Mouse (Mus musculus): ENCODE results near the gene Cir1. TPM values are rescaled to one million over a fixed set of nuclear protein-coding genes. Genes with fewer than 3 reads are reported as not detected.

Cir1 gene
- polyA plus RNA-seq, 1 experiment from 2014 or later, result 23.4 TPM

DNA sequence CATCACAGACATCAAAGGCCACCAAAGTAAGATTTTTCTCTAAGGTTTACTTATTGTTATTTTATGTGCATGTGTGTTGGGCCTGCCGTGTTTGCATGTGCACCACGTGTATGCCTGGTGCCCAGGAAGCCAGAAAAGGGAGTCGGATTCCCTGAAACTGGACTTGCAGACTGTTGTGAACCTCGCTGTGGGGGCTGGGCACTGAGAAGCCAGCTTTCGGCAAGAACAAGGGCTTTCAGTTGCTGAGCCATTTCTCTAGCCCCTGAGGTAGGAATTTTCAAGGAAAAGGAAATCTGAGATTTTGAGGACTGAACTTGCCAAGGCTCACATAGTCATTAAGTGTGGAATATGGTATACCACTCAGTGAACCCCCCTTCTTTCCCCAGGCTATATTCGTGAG lies 34.6 kb upstream of the Cir1 start:
- H3K27me3 ChIP-seq (replicated peaks; ENCODE audit: control insufficient read depth, insufficient read depth, low read length), result no peaks in the 10 kb centered on the region
- H3K4me3 ChIP-seq (ENCODE audit: low read depth, low read length), result no peak overlapping the region
- no peaks in the 10 kb centered on the region for H3K36me3 ChIP-seq (ENCODE audit: control insufficient read depth, insufficient read depth, low read length)
- no peaks in the 10 kb centered on the region for H3K9me3 ChIP-seq (replicated peaks; ENCODE audit: control insufficient read depth, low read length)
- 70% methylated on average over 6 of the region's 6 CpGs for WGBS
- peak overlapping the region; percentile 65 for H3K27ac ChIP-seq (ENCODE audit: low read depth, low read length)
- H3K4me1 ChIP-seq (ENCODE audit: control insufficient read depth, insufficient read depth, low read length), result peaks cover 7% of the 10 kb centered on the region
- H3K9ac ChIP-seq (ENCODE audit: low read length), result no peak overlapping the region
- ATAC-seq, result no peak
- peak; percentile 3 for DNase-seq (ENCODE audit: low spot score)
- no peak overlapping the region for H3K4me2 ChIP-seq (ENCODE audit: low read length)

DNA sequence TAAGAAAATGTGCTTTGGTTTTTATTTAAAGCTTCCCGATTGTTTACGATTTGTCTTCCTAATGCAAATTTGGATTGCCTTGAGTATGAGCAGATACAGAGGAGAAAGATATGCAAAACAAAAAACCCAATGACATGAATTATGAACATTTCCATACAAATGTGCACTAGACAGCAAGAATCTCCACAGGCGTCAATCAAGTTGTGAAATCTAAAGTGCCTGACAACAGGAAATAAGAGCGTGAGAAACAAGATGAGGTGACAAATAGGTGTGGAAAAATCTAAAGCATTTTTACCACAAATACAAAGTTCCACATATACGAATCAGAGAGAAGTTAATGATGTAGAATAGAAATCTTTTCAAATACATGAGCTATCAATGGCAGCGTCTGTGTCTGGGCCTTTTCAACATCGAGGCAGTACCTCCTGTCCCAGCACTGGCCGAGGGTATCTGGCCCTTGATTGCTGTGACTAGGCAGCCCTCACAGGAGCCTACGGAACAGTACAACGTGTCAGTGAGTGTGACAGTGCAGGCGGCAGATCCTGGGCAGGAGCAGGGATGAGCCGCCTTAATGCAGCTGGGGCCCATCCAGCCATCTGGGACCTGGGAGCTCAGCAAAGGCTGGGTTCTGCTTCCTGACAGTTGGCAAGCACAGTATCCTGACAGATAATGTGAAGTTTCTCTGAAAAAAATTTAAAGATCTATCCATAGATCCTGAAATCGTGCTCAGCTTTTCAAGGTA lies 34.0 kb upstream of the Cir1 start:
- ATAC-seq (peak; percentile 78; the same call in 1 of the 2 replicates), DNase-seq (ENCODE audit: low spot score) (peak; percentile 63)
- Histone ChIP-seq H3K4me1 (ENCODE audit: control insufficient read depth, insufficient read depth, low read length) (peaks cover 7% of the 10 kb centered on the region), H3K9me3 (replicated peaks; ENCODE audit: control insufficient read depth, low read length) (no peaks in the 10 kb centered on the region), H3K9ac (ENCODE audit: low read length) (no peak overlapping the region), H3K27me3 (replicated peaks; ENCODE audit: control insufficient read depth, insufficient read depth, low read length) (no peaks in the 10 kb centered on the region), H3K4me2 (ENCODE audit: low read length) (no peak overlapping the region), H3K4me3 (ENCODE audit: low read depth, low read length) (no peak overlapping the region), H3K27ac (ENCODE audit: low read depth, low read length) (peak overlapping the region; percentile 65), H3K36me3 (ENCODE audit: control insufficient read depth, insufficient read depth, low read length) (no peaks in the 10 kb centered on the region)
- WGBS, result 67% methylated on average over 13 of the region's 13 CpGs

GRCm38 (mm10) chr2:73345204-73345603 lies 32.7 kb upstream of the Cir1 start:
- Histone ChIP-seq H3K27ac (ENCODE audit: low read depth, low read length) (no peak overlapping the region), H3K36me3 (ENCODE audit: control insufficient read depth, insufficient read depth, low read length) (no peaks in the 10 kb centered on the region)

DNA sequence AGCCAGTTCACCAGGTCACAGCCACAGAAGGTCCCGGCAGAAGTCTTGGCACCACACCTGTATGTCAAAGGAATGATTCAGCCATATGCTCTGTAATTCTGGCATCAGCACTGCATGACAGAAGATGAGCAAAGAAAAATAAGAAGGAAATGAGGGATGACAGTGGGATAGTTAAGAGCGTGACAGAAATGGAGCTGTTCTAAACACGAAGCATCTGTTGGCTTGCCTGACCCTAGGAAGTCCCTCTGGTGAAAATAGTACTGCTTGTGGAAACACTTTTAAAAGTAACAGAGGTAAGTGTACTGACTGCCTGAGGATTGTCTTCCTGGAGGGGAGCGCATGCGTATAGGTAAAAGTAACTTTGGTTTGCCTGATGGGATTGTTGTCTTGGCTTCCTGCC lies 31.2 kb upstream of the Cir1 start:
- Histone ChIP-seq H3K9me3 (replicated peaks; ENCODE audit: control insufficient read depth, low read length) (no peaks in the 10 kb centered on the region), H3K4me2 (ENCODE audit: low read length) (no peak overlapping the region), H3K27me3 (replicated peaks; ENCODE audit: control insufficient read depth, insufficient read depth, low read length) (no peaks in the 10 kb centered on the region), H3K36me3 (ENCODE audit: control insufficient read depth, insufficient read depth, low read length) (no peaks in the 10 kb centered on the region), H3K4me1 (ENCODE audit: control insufficient read depth, insufficient read depth, low read length) (peaks cover 7% of the 10 kb centered on the region), H3K4me3 (ENCODE audit: low read depth, low read length) (no peak overlapping the region), H3K27ac (ENCODE audit: low read depth, low read length) (no peak overlapping the region), H3K9ac (ENCODE audit: low read length) (no peak overlapping the region)
- WGBS, result 89% methylated on average over 5 of the region's 5 CpGs
- DNase-seq (ENCODE audit: low spot score) (no peak), ATAC-seq (no peak)

More at GRCm38 (mm10) chr2:73345204-73345603, 32.7 kb upstream of the Cir1 start:
- Histone ChIP-seq H3K4me3 (ENCODE audit: low read depth, low read length) (no peak overlapping the region), H3K27me3 (replicated peaks; ENCODE audit: control insufficient read depth, insufficient read depth, low read length) (no peaks in the 10 kb centered on the region), H3K4me2 (ENCODE audit: low read length) (no peak overlapping the region), H3K9me3 (replicated peaks; ENCODE audit: control insufficient read depth, low read length) (no peaks in the 10 kb centered on the region), H3K9ac (ENCODE audit: low read length) (no peak overlapping the region), H3K4me1 (ENCODE audit: control insufficient read depth, insufficient read depth, low read length) (peaks cover 7% of the 10 kb centered on the region)
- ATAC-seq (no peak), DNase-seq (ENCODE audit: low spot score) (no peak)
- 83% methylated on average over 4 of the region's 4 CpGs for WGBS

DNA sequence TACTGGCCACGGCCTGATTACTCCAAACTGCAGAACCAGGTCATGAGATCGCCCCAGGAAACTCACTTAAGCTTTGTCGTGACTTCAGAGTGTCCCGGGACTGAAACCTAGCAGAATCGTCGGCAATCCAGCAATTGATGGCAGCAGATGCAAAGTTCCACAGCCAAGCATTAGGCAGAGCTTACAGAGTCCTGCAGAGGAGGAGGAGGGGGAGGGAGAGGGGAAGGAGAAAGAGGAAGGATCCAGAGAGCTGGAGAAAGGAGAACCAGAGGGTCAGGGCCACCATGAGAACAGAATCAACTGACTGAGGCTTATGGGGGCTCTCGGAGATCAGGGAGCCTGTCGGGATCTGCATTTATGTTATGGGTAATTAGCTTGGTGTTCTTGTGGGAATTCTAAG lies 25.9 kb upstream of the Cir1 start:
- H3K9me3 ChIP-seq (replicated peaks; ENCODE audit: control insufficient read depth, low read length), result no peaks in the 10 kb centered on the region
- no peak overlapping the region for H3K4me2 ChIP-seq (ENCODE audit: low read length)
- 83% methylated on average over 8 of the region's 8 CpGs for WGBS
- no peaks in the 10 kb centered on the region for H3K27me3 ChIP-seq (replicated peaks; ENCODE audit: control insufficient read depth, insufficient read depth, low read length)
- H3K9ac ChIP-seq (ENCODE audit: low read length), result no peak overlapping the region
- no peak overlapping the region for H3K27ac ChIP-seq (ENCODE audit: low read depth, low read length)
- H3K4me3 ChIP-seq (ENCODE audit: low read depth, low read length), result no peak overlapping the region
- no peak for DNase-seq (ENCODE audit: low spot score)
- H3K36me3 ChIP-seq (ENCODE audit: control insufficient read depth, insufficient read depth, low read length), result no peaks in the 10 kb centered on the region
- no peak for ATAC-seq
- no peaks in the 10 kb centered on the region for H3K4me1 ChIP-seq (ENCODE audit: control insufficient read depth, insufficient read depth, low read length)

- H3K9me3 ChIP-seq (replicated peaks; ENCODE audit: control insufficient read depth, low read length), result no peaks in the 10 kb centered on the region
- no peak overlapping the region for H3K27ac ChIP-seq (ENCODE audit: low read depth, low read length)
- no peak overlapping the region for H3K4me2 ChIP-seq (ENCODE audit: low read length)
- no peak overlapping the region for H3K4me3 ChIP-seq (ENCODE audit: low read depth, low read length)
- no peaks in the 10 kb centered on the region for H3K4me1 ChIP-seq (ENCODE audit: control insufficient read depth, insufficient read depth, low read length)
- 92% methylated on average over 3 of the region's 3 CpGs for WGBS
- no peaks in the 10 kb centered on the region for H3K27me3 ChIP-seq (replicated peaks; ENCODE audit: control insufficient read depth, insufficient read depth, low read length)
- H3K9ac ChIP-seq (ENCODE audit: low read length), result no peak overlapping the region
- DNase-seq (ENCODE audit: low spot score) (no peak), ATAC-seq (no peak)
- no peaks in the 10 kb centered on the region for H3K36me3 ChIP-seq (ENCODE audit: control insufficient read depth, insufficient read depth, low read length)
Measured at GRCm38 (mm10) chr2:73335949-73336348, 23.4 kb upstream of the Cir1 start.

DNA sequence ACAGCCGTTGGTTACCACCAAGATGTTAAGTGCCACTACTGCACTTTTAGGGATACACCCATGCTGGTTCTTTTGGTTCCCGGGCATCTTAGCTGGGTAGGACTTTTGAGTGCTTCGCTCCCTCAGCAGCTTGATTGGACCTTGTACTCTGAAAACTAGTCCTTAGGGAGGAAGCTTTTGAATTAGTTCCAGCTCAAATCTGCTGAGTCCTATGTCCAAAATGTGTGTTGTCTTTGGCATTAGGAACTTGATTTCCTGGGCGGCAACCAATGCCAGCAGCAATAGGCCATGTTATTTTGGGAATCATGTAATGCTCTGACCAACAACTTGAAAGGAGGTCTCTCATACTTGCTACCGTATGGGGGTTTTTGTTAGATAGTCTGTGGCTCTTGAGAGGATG lies 13.4 kb upstream of the Cir1 start:
- DNase-seq (ENCODE audit: low spot score) (no peak), ATAC-seq (no peak)
- no peak overlapping the region for H3K4me3 ChIP-seq (ENCODE audit: low read depth, low read length)
- H3K4me1 ChIP-seq (ENCODE audit: control insufficient read depth, insufficient read depth, low read length), result no peaks in the 10 kb centered on the region
- no peak overlapping the region for H3K9ac ChIP-seq (ENCODE audit: low read length)
- H3K9me3 ChIP-seq (replicated peaks; ENCODE audit: control insufficient read depth, low read length), result no peaks in the 10 kb centered on the region
- H3K27ac ChIP-seq (ENCODE audit: low read depth, low read length), result no peak overlapping the region
- H3K4me2 ChIP-seq (ENCODE audit: low read length), result no peak overlapping the region
- WGBS, result 94% methylated on average over 5 of the region's 5 CpGs
- H3K27me3 ChIP-seq (replicated peaks; ENCODE audit: control insufficient read depth, insufficient read depth, low read length), result no peaks in the 10 kb centered on the region
- H3K36me3 ChIP-seq (ENCODE audit: control insufficient read depth, insufficient read depth, low read length), result no peaks in the 10 kb centered on the region

- H3K9me3 ChIP-seq (replicated peaks; ENCODE audit: control insufficient read depth, low read length), result no peaks in the 10 kb centered on the region
- no peaks in the 10 kb centered on the region for H3K4me1 ChIP-seq (ENCODE audit: control insufficient read depth, insufficient read depth, low read length)
- no peaks in the 10 kb centered on the region for H3K27me3 ChIP-seq (replicated peaks; ENCODE audit: control insufficient read depth, insufficient read depth, low read length)
- no peak overlapping the region for H3K4me2 ChIP-seq (ENCODE audit: low read length)
- H3K9ac ChIP-seq (ENCODE audit: low read length), result no peak overlapping the region
- H3K36me3 ChIP-seq (ENCODE audit: control insufficient read depth, insufficient read depth, low read length), result no peaks in the 10 kb centered on the region
- no peak overlapping the region for H3K27ac ChIP-seq (ENCODE audit: low read depth, low read length)
- WGBS, result 73% methylated on average over 12 of the region's 12 CpGs
- ATAC-seq, result no peak
- no peak for DNase-seq (ENCODE audit: low spot score)
- no peak overlapping the region for H3K4me3 ChIP-seq (ENCODE audit: low read depth, low read length)
Measured at GRCm38 (mm10) chr2:73322991-73323390, 10.5 kb upstream of the Cir1 start.

DNA sequence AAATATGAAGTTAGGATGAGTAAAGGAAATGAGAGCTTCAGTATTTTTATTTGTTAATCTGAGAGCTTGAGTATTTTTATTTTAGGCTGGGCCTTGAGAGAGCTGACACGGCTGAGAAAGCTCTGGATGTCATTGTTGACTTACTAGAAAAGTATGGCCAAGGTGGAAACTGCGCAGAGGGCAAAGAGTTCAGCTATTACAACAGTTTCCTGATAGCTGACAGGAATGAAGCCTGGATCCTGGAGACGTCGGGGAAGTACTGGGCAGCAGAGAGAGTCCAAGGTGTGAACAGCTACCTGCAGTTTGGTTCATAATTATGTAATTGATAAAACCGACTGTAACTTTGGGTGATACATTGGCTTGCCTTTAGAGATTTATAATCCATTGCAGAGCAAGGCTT lies 6.7 kb upstream of the Cir1 start:
- H3K36me3 ChIP-seq (ENCODE audit: control insufficient read depth, insufficient read depth, low read length), result no peaks in the 10 kb centered on the region
- no peak for ATAC-seq
- 90% methylated on average over 5 of the region's 5 CpGs for WGBS

More for the DNA sequence above, 6.7 kb upstream of the Cir1 start:
- no peak overlapping the region for H3K9ac ChIP-seq (ENCODE audit: low read length)
- H3K4me1 ChIP-seq (ENCODE audit: control insufficient read depth, insufficient read depth, low read length), result no peaks in the 10 kb centered on the region
- H3K9me3 ChIP-seq (replicated peaks; ENCODE audit: control insufficient read depth, low read length), result no peaks in the 10 kb centered on the region
- no peak overlapping the region for H3K4me3 ChIP-seq (ENCODE audit: low read depth, low read length)
- H3K4me2 ChIP-seq (ENCODE audit: low read length), result no peak overlapping the region
- H3K27me3 ChIP-seq (replicated peaks; ENCODE audit: control insufficient read depth, insufficient read depth, low read length), result no peaks in the 10 kb centered on the region
- no peak for DNase-seq (ENCODE audit: low spot score)
- H3K27ac ChIP-seq (ENCODE audit: low read depth, low read length), result no peak overlapping the region
